Mouse (Mus musculus): Measurements from ENCODE around the gene Tsacc.

- TF ChIP-seq CTCF (IDR thresholded peaks at IDR 0.05; ENCODE audit: control insufficient read depth, insufficient read depth, low read length) (no peak), POLR2A (IDR thresholded peaks at IDR 0.05; ENCODE audit: borderline replicate concordance, control insufficient read depth, low read depth, low read length) (no peak)
These were observed 40.8 kb downstream of the Tsacc start for GRCm38 (mm10) chr3:88255950-88256349.

Measured in bone marrow, adult 2 months (tissue).